Mouse (Mus musculus) frontal cortex, postnatal 25 days (tissue): ENCODE results near the gene Impg2.

ENCODE experiments used
- DNase-seq, 2 experiments: peaks; one replicate each; pipeline ENCODE4 v3.0.0; 2022; ENCODE audit warnings: low spot score in 2 of 2

Gene Impg2

DNA sequence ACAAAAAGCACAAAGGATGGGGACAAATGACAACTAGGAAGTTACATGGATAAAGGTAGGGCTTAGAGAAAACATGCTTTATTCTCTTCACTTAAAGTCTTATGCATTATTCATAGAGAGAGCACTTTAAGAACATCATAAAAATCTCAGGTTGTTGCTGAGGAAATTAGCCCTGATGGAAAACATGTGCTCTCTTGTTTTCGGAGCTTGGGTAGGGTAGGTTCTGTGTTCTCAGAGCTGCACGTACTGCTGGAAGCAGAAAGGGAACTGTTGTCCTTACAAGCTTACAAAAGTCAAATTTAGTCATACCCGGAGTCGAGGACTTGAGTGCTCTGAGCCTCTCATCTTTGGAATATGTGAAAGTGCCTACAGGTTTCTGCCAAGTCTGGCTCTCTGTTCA, 98.9 kb downstream of the Impg2 start:
- no peak for DNase-seq

DNA sequence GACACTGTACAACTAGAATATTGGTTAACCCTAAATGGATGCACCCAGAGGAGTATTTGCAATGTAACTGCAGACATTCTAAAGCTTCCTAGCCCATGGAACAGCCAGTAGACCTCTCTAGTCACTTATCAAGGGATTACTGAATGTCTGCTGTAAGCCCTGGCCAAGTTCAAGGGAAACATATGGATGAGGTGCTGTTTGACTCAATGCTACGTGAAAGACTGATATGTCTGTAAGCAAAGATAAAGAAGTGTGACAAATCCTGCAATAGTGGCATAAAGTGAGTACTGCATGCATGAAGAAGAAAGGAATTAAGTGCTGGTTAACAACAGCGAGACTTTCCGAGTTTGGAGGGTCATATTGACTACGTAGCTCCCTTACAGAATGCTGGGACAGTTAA, 100.1 kb downstream of the Impg2 start:
- no peak for DNase-seq

DNA sequence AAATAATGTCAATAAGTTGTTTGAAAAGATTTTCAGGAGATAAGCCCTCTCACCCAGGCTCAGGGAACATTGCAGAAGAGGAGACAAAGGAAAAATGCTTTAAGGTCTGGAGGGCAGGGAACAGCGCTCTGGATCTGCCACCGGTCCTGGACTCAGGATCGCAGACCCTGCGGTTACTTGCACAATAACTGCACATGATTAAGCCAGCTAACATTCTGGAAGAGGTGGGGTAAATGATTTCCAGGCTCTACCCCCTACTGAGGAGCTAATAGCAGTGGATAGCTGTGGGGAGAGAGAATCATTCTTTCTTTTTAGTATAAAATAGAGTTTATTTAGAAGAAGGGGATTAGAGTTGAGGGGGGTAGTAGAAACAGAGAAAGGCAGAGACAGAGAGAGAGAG, 103.5 kb downstream of the Impg2 start:
- no peak for DNase-seq

DNA sequence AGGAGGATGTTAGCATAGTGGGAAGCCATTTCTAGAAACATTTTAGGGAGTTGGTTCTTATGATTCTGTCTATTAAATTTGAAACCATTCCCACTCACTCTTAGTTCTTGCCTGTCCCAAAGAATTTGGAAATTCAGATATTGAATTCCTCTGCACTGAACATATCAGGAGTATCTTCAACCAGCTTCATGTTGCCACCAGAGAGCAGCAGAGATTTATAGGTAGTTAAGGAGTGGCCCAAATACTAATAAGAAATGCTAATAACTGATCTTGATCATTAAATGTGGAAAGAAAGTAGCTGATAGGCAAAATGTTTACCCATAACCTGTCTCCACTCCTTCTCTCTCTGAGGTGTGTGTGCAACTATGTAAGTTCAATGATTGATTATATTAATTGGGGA, 107.2 kb downstream of the Impg2 start:
- no peak for DNase-seq
